Mouse (Mus musculus) ovary, postnatal 14 days (tissue): ENCODE data around the gene Tent4a.
"Not testable (repeated sequence)": the region's sequence is repeated elsewhere in the genome, so short reads cannot be mapped to it uniquely, and the experiment has no call there.

Source experiments
- DNase-seq: peaks from one replicate; pipeline ENCODE4 v3.0.0; 2022; ENCODE audit warnings: low spot score

Gene Tent4a

DNA sequence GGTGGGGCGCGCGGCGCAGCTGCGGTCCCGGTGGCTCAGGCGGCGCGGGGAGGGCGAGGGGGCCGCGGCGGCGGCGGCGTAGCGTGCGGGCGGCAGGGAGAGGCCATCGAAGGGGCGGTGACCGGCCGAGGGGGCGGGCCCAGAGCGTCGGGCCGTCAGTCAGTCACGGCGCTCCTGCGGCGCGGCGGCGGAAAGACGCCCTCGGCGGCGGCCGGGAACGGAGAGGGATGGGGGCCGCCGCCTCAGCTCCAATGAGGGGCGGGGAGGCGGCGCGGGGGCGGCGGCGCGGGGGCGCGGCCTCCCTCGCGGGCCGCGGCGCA is at the start of gene Tent4a:
Gene Tent4a, minus strand, starts transcription at position 284 of the 320 bp plus-strand sequence.
- no peak for DNase-seq

DNA sequence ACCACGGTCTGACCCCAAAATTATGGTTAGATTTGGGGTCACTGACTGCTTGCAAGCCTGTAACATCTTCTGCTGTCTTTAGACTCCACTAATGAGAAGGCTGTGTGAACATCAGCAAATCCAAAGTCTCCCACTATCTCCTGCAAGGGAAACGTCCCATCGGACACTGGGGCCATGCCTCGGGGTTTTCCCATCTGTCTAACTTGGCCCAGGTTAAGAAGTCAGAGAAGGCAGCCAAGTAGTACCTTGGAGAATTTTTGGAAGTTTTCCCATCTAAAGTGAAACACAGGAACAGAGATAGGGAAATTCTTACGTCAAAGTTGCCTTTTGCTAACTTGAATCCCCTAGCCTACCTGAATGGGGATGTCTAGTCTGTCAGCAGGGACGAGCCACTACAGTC is 49.2 kb upstream of the Tent4a start:
- no peak for DNase-seq

DNA sequence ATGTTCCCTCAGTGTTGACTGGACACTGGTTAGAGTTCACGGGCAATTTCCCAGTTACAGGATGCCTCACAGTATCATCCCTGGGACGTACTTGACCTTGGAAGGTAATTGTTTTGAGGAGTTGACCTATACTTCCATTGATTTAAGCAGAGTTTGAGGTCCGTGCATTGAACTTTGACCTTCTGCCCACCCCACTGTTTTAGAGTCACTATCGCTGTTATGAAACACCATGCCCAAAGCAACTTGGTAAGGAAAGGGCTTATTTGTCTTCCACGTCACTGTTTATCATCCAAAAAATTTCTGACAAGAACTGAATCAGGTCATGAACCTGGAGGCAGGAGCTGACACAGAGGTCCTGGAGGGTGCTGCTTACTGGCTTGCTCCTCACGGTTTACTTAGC is 48.0 kb upstream of the Tent4a start:
- DNase-seq = no peak

DNA sequence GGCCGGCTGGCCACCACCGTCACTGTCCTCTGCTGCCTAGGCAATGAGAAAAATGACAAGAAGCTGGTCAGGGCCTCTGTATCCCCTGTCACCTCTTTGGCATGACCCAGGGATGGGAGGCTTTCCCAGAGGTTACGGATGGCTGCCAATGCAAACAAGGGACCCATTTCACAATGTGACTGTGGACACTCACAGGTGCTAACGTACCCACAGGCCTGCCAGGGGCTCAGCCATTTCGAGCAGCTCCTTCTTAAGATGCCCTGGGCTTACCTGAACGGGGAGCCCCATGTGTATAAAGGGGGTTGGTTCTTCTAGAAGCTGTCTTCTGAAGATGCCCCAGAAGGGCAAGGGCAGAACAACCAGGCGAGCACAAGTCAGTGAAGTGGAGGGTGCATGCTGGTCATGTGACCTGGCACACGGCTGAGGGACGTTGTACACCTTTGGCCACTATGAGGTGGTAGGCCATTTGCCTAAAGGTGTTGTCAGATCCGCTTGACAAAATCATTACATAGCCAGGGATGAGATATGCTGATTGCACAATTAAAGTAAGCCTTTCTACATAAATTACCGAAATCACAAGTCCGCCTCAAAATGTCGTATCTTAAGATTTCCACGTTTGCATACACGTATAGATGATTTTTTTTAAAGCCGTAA is 42.9 kb upstream of the Tent4a start:
- DNase-seq = no peak

DNA sequence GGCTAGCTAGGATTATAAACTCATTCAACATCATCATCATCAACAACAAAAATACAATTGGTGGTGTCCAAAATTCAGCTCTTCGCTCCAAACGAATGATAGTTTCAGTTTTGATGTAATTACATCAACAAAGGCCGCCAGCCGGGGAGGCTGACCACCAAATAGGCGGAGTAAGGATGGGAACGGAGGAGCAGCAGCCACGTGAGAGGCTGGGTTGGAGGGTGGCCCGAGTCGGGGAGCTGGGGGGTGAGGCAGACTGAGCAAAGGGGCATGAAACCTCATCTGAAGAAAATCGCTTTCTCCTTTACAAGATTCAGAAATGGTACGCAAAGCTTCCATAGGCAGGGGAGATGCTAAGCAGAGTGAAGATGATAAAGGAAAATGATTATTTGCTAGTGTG is 42.3 kb upstream of the Tent4a start:
- no peak for DNase-seq

DNA sequence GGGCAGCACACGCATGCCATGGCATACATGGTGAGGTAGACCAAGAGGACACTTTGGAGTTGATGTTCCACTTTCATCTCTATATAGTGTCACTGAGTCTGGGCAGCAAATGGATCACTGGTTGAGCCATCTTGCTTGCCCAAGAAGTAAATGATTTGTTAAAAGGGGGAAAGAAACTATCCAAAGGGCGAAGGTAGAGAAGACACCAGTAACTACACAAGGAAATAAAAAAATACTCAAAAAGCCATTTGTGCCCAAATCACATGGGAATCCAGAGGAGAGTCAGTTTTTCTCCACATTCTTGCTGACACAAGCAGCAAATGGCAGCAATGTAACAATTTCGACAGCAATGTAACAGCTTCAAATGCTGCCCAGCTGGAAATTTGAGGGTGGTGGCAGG is 38.2 kb upstream of the Tent4a start:
- DNase-seq = no peak

DNA sequence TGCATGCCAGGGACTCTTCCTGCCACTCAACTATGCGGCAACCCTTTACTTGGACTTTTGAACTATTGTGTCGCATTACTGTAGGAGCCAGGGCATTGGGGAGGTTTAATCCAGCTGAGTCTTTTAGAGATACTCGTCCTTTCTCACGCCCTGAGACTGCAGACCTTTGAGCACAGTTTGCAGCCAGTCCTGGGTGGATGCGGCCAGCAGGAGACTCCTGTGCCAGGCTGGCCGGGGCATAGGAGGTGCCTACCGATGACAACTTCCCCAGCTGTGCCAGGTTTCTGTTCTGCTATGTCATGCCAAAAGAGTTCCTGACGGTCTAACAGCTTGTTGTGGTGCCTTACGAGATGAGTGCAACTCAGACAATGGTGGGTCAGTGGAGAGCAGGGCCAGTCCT is 34.8 kb upstream of the Tent4a start:
- DNase-seq = no peak

DNA sequence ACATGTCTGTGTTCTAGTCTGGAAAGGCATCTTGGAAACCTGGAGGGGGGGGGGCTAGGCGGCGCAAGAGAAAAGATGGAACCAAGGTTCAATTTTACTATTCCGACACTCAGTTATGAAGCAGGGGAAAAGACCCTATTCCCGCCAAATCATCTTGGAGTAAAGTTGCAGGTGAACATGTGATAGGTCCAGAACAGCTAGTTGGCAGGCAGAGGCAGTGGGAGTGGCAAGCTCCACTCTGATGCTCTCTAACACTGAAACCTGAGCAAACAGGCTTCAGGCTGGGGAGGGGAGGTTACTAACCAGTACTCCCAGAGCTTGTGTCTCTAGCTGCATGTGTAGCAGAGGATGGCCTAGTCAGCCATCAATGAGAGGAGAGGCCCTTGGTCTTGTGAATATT is 31.0 kb upstream of the Tent4a start:
- DNase-seq = not testable (repeated sequence)

DNA sequence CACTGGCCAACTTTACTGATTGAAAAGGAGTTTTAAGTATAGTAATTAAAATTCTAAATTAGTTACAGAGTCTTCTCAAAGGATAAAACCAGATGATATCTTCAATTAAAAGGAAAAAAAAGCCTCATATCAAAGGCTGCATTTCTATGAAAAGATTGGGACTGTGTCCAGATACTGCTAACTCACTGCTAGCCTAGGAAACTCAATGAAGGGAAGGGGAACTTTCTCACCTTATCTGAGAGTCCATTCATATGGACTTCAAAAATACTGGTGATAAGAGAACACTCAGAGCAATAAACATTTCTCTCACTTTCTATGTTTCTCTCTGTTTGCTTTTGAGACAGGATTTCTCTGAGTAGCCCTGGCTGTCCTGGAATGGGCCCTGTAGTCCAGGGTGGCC is 30.2 kb upstream of the Tent4a start:
- no peak for DNase-seq

DNA sequence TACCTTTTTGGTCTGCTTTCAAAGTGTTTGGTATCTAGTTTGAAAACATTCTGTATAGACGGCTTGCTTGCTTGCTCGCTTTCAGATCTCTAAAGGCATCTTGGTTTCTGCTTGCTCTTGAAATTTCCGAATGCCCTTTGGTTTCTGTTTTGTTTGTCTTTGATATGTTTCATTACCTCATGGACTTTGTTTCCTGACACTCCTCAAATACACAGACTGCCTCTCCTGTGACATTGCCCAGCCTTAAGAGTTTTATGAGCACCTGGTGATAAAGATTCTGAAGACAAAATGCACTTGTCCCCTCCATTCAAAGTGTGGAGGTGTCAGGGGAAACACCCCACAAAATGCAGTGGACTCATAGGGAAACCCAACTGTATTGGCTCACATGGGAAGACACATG is 29.5 kb upstream of the Tent4a start:
- no peak for DNase-seq

DNA sequence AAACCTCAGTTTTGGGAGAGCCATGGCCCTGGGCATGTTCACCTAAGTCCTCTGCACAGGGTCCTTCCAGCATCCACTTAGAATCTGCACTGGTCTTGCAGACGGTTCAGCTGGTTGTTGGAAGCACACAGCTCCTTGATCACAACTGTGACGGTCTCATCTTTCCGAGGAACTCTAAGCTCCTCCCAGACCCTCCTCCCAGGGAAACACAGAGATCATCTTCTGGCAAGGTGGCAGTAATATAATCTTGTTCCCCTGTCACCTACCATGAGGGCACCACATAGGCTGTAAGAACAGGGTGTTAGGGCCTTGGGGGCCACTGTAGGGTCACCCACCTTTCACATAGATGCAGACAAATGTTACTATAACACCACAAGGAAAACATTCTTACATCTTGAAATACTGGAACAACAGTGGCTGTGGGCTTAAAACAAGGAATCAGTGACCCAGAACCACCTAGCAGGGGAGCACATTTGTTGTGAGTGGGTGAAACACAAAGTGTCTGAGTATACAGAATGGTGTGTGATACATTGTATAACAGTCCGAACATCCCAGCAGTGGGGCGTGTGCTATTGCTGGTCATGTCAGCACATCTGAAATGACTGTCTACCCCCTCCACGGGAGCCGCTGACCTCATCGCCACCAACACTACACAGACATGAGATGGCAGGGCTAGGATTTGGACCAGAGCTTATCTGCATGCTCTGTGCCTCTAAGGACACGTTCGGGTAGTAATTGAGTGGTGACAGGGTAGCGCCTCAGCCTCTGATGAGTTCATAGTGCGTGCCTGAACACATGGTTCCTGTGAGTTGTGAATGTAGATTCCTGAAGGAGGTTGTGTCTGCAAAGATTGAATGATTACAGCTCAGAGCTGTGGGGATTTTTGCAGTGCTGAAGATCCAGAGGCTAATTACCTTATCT is 28.5 kb upstream of the Tent4a start:
- no peak for DNase-seq

DNA sequence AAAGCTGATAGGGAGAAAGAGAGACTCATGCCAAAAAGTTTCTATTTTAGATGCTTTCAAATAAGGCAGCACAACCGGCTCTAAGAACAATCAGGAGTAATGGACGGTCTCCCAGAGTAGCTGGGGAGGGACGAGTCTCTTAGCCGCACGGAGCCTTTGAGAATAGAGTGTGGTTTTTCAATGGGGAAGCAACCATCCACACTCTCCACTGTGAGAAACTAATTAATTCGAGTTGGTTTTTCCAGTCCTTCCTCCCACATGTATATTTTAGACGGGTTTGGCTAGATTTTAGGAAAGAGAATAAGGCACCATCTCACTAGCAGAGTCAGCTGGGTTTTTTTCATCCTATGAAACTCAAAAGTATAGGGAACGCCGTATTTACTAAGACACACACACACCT is 27.6 kb upstream of the Tent4a start:
- no peak for DNase-seq

DNA sequence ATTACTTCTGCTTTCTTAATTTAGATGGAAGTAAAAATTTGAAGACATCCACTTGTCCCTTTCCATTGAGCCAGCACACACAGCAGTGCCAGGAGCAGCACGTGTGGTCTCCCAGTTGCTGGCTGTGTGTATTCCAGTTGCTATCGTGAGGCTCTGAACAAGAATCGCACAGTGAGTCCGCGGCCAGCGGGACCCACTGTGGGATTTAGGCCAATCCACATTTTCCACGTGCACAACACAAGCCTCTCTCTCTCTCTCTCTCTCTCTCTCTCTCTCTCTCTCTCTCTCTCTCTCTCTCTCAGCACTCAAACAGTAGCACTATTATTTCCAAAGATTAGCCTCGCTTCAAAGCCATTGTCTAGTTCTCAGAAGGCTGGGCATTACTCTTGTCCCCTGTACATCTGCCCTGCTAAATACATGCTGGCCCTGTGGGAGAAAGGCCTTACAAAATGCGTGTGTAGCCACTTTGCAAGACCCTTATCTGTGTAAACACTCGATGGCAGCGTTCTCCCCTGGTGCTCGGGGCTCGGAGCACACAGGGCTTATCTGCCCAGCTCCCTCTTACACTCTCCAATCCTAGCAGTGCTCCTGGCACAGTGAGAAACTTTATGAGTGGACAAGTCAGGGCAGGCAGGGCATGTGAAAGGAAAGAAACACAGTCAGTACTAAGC is 25.0 kb upstream of the Tent4a start:
- no peak for DNase-seq

DNA sequence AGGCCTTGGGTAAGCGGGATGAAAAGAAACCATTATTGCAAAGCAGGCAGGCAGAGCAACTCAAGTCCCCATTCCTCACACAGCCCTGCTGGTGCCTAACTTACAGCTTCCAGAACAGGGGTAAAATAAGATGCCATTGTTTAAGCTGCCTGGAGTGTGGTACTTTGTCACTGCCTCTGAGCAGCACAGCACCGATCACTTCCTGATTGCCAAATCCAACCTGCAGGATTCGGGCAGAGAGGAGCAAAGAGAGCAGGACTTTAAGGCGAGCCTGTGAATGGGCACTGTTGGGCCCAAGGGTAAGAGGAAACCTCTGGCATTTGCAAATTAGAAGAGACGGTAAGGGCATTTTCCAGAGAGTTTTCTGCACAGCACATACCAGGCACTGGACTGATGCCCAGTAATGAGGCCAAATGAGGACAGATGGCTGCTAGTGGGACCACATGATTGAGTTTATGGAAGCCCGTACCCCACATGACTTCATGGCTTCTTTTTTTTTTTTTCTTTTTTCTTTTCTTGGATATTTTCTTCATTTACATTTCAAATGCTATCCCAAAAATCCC is 23.8 kb upstream of the Tent4a start:
- DNase-seq = no peak

DNA sequence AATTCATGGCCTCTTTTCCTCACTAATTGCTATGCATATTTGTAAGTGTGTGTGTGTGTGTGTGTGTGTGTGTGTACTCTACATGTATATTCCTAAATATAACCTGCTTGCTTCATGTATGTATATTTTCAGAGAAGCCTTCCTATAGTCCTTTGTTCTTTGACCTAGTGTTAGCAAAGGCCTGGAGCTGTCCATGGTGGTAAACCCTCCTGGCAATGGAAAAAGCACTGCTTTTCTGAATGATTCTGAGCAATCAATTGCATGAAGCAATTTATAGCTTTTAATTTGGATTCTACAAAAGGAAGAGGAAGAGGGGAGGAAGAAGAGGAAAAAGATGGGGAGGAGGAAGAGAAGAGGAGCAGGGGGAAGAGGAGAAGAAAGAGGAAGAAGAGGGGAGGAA is 22.3 kb upstream of the Tent4a start:
- DNase-seq = no peak

DNA sequence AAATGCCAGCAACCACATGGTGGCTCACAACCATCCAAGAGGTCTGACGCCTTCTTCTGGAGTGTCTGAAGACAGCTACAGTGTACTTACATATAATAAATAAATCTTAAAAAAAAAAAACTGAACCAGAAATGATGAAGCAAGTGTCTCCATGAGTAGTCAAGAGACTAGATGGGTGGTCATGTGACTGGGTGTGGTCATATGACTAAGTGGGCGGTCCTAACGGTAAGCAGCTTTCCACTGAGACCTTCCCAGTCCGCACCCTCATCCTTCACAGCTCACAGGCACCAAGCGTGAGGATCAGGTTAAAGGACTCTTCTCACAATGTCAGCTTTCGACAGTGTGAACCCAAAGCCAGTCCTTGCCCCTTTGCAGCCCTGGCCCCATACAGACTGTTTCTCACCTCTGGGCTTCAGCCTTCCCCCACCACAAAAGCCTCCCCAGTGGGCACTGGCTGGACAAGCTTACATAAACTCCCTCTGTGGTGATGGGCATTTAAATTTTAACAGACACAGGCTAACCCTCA is 21.6 kb upstream of the Tent4a start:
- no peak for DNase-seq

DNA sequence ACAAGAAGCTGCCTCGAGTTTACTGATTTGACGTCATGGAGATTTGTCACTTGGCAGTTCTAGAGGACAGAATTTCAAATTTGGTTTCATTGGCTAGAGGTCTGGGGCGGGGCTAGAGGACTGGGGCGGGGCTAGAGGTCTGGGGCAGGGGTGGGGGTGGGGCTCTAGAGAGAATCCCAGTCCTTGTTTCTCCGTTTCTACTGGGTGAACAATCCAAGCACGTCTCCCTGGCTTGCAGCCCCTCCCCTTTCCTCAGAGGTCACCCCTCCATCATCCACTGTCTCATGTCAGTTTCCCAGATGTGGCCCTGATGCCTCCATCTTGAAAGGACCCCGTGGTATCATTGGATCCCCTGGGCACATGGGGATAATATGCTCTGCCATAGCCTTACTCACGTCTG is 20.6 kb upstream of the Tent4a start:
- DNase-seq = no peak

DNA sequence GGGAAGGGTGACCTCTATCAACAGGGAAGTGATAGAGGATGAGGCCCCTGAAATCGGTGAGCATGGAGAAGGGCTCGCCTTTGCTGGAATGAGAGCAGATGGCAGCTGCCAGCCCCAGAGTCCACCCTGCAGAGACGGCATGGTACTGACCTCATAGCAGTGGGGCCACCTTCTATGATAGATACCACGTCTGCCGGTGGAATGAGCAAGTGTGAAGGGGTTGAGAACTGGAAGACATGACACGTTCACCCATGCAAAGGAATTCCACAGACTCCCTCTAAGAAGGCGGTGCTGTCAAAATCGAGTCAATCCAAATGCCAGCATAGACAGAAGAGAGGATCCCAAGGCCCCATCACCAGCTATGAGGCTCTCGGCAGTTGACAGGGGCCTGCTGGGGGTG is 19.8 kb upstream of the Tent4a start:
- no peak for DNase-seq

DNA sequence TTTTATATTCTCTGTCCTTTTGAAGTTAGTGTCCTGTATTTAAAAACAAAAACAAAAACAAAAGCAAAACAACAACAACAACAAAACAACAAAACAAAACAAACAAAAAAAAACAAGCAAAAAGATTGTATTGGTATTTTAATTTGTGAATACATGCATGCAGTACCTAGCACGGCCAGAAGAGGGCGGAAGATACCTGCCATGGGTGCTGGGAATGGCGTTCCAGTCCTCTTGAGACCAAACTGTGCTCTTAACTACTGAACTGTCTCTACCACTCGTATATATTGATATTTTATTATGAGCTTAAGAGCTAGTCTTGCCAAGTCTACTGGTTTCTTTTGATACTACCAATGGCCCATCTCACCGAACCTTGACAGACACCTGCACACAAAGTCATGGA is 18.6 kb upstream of the Tent4a start:
- no peak for DNase-seq

DNA sequence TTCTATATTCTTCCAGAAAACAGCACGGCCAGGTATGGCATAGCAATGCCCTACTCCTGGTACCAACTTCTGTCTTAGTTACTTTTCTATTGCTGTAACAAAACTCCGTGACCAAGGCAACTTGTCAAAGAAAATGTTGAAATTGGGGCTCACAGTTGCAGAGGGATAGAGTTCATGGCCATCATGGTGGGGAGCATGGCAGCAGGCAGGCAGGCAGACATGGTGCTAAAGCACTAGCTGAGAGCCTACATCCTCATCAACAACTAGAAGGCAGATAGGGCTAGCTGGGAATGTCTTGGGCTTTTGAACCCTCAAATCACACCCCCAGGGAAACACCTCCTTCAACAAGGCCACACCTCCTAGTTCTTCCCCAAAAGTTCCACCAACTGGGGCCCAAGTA is 16.4 kb upstream of the Tent4a start:
- no peak for DNase-seq

DNA sequence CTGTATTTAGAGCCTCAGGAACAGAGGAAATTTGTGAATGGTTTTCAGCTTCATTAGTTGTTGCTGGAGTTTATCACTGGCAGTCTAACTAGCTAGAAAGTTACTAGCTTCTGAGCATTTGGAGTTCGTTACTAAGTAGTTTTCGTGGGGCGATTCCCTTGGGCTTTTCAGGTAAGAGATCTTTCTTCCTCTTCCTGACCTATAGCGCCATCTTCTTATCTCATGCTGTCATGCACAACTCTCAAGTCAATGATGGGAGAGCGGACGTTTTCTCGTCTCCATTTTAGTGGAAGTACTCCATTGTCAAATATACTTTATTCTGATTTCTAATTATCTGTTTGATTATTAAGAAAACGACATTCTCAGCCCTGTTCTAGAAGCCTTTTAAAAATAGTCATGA is 15.6 kb upstream of the Tent4a start:
- DNase-seq = no peak

DNA sequence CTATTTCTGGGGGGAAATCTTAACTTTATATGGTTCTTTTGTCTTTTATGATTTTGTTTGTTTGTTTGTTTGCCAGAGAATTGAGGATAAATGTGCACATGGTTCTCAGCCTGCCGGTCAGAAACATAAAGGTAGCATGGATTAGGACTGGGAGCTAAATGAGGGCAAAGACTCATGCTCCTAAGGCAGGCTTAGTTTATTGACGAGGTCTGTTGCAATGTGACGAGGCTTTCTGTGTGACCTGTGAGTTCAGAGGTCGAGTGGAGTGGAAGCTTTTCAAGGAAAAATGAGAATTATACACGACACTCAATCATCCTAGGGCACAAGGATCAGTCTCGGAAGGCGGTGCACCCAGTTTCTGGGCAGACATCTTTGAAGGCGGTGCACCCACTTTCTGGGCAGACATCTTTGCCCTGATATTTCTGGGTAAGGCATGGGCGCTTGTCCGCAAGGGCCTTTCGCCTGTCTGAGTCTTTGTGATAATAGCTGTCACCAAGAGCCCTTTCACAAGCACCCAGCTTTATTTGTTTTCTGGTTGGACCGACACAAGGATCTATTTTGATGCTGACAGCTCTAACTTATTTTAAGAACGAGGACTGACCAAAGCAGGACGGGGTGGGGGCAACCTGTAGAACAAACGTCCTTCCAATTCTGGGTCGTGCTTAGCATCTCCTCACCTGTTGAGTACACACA is 13.2 kb upstream of the Tent4a start:
- DNase-seq = no peak
